Mouse (Mus musculus) erythroblast, embryonic 14.5 days (primary cell): ENCODE data around the gene Lrch1.

Source experiments
- GATA1 ChIP-seq: IDR thresholded peaks from 2 replicates; pipeline ENCODE4 v1.6.1; 2012; ENCODE audit warnings: low read length, inconsistent platforms, mixed read lengths
- TAL1 ChIP-seq: IDR thresholded peaks from 3 replicates; pipeline ENCODE4 v1.6.1; 2012; ENCODE audit warnings: low read length, inconsistent platforms, mixed read lengths

DNA sequence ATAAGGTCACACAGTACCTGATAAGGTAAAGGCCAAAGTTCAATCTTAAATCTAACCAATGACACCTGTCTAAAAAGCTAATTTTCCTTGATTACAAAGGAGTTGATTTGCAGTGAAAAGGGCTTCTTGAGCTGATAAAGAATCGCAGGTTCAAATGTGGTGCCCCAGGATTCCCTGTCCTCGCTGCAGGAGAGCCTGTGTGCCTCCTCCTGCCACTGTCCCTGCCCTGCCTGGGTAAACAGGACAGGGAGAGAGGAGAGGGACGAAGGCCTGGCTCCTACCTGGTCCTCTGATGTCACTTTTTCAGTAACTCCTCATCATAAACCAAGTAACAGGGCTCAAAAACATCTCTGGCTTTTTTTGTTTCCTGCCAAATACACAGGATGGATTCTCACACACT, 106.4 kb downstream of the Lrch1 start:
- TF ChIP-seq TAL1 (no peak), GATA1 (no peak)
